Mouse (Mus musculus): ENCODE data around the gene Adcy7. TPM values are rescaled to one million over a fixed set of nuclear protein-coding genes. Genes with fewer than 3 reads are reported as not detected.

The Adcy7 gene
- polyA plus RNA-seq (2012; rRNA removed) = 9.9 and 12.4 TPM in 2 replicates

DNA sequence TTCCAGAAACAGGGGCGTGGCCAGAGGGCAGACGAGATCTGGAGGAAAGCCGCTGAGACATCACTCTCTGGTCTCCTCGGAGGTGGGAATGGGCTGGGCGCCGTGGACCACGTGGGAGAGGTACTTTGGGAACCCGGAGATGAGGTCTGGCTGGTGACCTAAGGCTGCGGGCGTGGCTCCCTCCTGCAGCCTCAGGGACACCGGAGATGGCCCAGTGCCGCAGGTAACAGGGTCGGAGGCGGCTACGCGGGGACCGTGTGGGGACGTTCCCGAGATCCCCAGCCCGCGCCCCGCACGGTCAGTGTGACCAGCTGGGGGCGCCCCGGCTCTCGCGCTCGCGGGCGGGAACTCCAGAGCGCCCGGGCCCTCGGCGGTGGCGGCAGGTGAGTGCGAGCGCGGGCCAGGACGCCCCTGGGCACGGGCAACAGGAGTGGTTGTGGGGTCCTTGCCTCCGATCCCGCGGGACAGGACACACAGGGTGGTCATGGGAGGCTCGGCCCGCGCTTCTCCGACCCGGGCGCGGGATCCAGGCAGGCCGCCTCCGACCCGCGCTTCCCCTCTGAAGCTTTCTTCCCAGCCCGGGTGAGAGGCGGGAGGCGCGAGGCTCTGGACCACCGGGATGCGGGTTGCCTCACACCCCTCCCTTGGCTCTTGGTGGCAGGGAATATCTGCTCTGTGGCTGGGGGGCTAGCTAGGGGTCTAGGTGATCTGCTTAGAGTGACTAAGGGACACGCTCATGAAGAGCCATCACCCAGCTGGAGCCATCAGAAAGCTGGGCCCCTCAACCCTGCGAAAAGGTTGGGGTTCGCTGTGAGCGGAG is at the start of gene Adcy7:
Gene Adcy7, plus strand, starts transcription at position 173 of the 820 bp plus-strand sequence.

GRCm38 (mm10) chr8:88361708-88362428 is 89.7 kb downstream of the Adcy7 start, which contains the start of gene Brd7:
Gene Brd7 (minus strand): TSS chr8:88362194.

Other genes starting within 250 kb of the Adcy7 start
- 16.9 and 17.4 TPM in 2 replicates for gene Cnep1r1, start 153.6 kb upstream of the Adcy7 start, polyA plus RNA-seq (2012; rRNA removed)
- 13.8 and 14.3 TPM in 2 replicates for gene Heatr3, start 134.5 kb upstream of the Adcy7 start, polyA plus RNA-seq (2012; rRNA removed)
- gene Tent4b, start 73.2 kb upstream of the Adcy7 start, polyA plus RNA-seq (2012; rRNA removed) = 9.1 and 10.6 TPM in 2 replicates
- 19.1 and 22.2 TPM in 2 replicates for gene Brd7, start 89.8 kb downstream of the Adcy7 start, polyA plus RNA-seq (2012; rRNA removed)
- gene Nkd1, start 249.0 kb downstream of the Adcy7 start, polyA plus RNA-seq (2012; rRNA removed) = 1.8 and 2.3 TPM in 2 replicates

Measured in liver, embryonic 18 days (tissue).